Mouse (Mus musculus): ENCODE measurements around the gene Lmo1. TPM values are rescaled to one million over a fixed set of nuclear protein-coding genes. Genes with fewer than 3 reads are reported as not detected.
"Not testable (repeated sequence)": the region's sequence is repeated elsewhere in the genome, so short reads cannot be mapped to it uniquely, and the experiment has no call there.

Lmo1 gene
- polyA plus RNA-seq, 1 experiment, result 7.5 TPM

- no peak for TF ChIP-seq POLR2A (IDR thresholded peaks at IDR 0.05; ENCODE audit: borderline replicate concordance, control insufficient read depth, low read depth, low read length)
- TF ChIP-seq CTCF (IDR thresholded peaks at IDR 0.05; ENCODE audit: control insufficient read depth, insufficient read depth, low read length), result no peak
- 63% methylated on average over 4 of the region's 4 CpGs for WGBS
- Histone ChIP-seq H3K4me3 (replicated peaks; ENCODE audit: control insufficient read depth, low read depth, low read length) (no peak overlapping the region), H3K27ac (ENCODE audit: control insufficient read depth, insufficient read depth, low read depth, low read length, poor library complexity) (no peak overlapping the region), H3K4me1 (ENCODE audit: control insufficient read depth, insufficient read depth, low read length) (no peaks in the 10 kb centered on the region)
Measured at GRCm38 (mm10) chr7:109096618-109097017, 78.4 kb downstream of the Lmo1 start.

- WGBS, result no CpG with 5 or more reads among the region's 7 CpGs
- TF ChIP-seq CTCF (IDR thresholded peaks at IDR 0.05; ENCODE audit: control insufficient read depth, insufficient read depth, low read length) (no peak), POLR2A (IDR thresholded peaks at IDR 0.05; ENCODE audit: borderline replicate concordance, control insufficient read depth, low read depth, low read length) (no peak)
- H3K4me1 ChIP-seq (ENCODE audit: control insufficient read depth, insufficient read depth, low read length), result no peaks in the 10 kb centered on the region
- no peak overlapping the region for H3K27ac ChIP-seq (ENCODE audit: control insufficient read depth, insufficient read depth, low read depth, low read length, poor library complexity)
- no peak overlapping the region for H3K4me3 ChIP-seq (replicated peaks; ENCODE audit: control insufficient read depth, low read depth, low read length)
Measured at GRCm38 (mm10) chr7:109094294-109094693, 80.7 kb downstream of the Lmo1 start.

DNA sequence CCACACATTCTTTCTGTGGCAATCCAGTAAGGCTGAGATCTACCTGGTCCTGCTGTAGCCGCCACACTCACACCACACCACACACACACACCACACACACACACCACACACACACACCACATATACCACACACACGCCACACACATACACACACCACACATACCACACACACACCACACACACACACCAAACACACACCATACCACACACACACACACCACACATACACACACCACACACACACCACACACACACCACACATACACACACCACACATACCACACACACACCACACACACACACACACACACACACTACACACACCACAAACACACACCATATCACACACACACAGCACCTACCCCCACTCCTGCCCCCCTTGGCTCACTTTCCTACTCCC is 83.7 kb downstream of the Lmo1 start:
- H3K4me3 ChIP-seq (replicated peaks; ENCODE audit: control insufficient read depth, low read depth, low read length), result not testable (repeated sequence)
- WGBS, result no CpG with 5 or more reads among the region's 2 CpGs

More for the DNA sequence above, 83.7 kb downstream of the Lmo1 start:
- H3K27ac ChIP-seq (ENCODE audit: control insufficient read depth, insufficient read depth, low read depth, low read length, poor library complexity); H3K4me1 ChIP-seq (ENCODE audit: control insufficient read depth, insufficient read depth, low read length): not testable (repeated sequence)

Other genes with a start within 250 kb of the Lmo1 start
- gene Nlrp10, start 245.0 kb downstream of the Lmo1 start, polyA plus RNA-seq (2011; ENCODE audit: insufficient read depth, insufficient read length, low replicate concordance, missing spikeins), result 0.22 TPM in 1 of 2 replicates, not detected in the other
- gene Eif3f, start 240.8 kb downstream of the Lmo1 start, polyA plus RNA-seq (2011; ENCODE audit: insufficient read depth, insufficient read length, low replicate concordance, missing spikeins), result 61.3 and 83.8 TPM in 2 replicates
- gene Tub, start 224.9 kb downstream of the Lmo1 start, polyA plus RNA-seq (2011; ENCODE audit: insufficient read depth, insufficient read length, low replicate concordance, missing spikeins), result 0.32 and 0.68 TPM in 2 replicates
- 2.4 TPM in 1 of 2 replicates, not detected in the other for gene Ric3, start 91.9 kb downstream of the Lmo1 start, polyA plus RNA-seq (2011; ENCODE audit: insufficient read depth, insufficient read length, low replicate concordance, missing spikeins)